Mouse (Mus musculus): ENCODE data around the gene Nrde2.

GRCm38 (mm10) chr12:100090750-100091149 is 68.7 kb downstream of the Nrde2 start:
- no peak for TF ChIP-seq CTCF (IDR thresholded peaks at IDR 0.05; ENCODE audit: low read depth)
- TF ChIP-seq EP300 (IDR thresholded peaks at IDR 0.05; ENCODE audit: low read depth): no peak
